Mouse (Mus musculus) hindbrain, embryonic 13.5 days (tissue): Measurements from ENCODE around the gene Klhl18. TPM values are rescaled to one million over a fixed set of nuclear protein-coding genes. Genes with fewer than 3 reads are reported as not detected.
"Not testable (repeated sequence)": the region's sequence is repeated elsewhere in the genome, so short reads cannot be mapped to it uniquely, and the experiment has no call there.

Experiments
- ATAC-seq: fragments of 200-750 bp; cut with Nextera tagmentation; 2 replicates; pipeline ENCODE4 v1.8.0; 2017; ENCODE audit warnings: moderate TSS enrichment; ENCODE audit not compliant: low FRiP score
- H3K27ac ChIP-seq: fragments of 300-500 bp; sonication (generic); 2 replicates; pipeline ENCODE4 v1.5.1; 2015; ENCODE audit warnings: inconsistent platforms, mild to moderate bottlenecking, moderate library complexity
- H3K27me3 ChIP-seq: fragments of 300-500 bp; sonication (generic); 2 replicates; pipeline ENCODE4 v1.6.1; 2015; ENCODE audit warnings: mild to moderate bottlenecking, inconsistent platforms
- H3K36me3 ChIP-seq: fragments of 300-500 bp; sonication (generic); 2 replicates; pipeline ENCODE4 v1.6.1; 2015; ENCODE audit warnings: mild to moderate bottlenecking, inconsistent platforms
- H3K4me1 ChIP-seq: fragments of 300-500 bp; sonication (generic); replicated peaks from 2 replicates; pipeline ENCODE4 v1.6.1; 2015; ENCODE audit warnings: inconsistent platforms
- H3K4me2 ChIP-seq: fragments of 300-500 bp; sonication (generic); 2 replicates; pipeline ENCODE4 v1.6.1; 2015; ENCODE audit warnings: inconsistent platforms, mild to moderate bottlenecking, moderate library complexity
- H3K4me3 ChIP-seq: fragments of 300-500 bp; sonication (generic); 2 replicates; pipeline ENCODE4 v1.5.1; 2015; ENCODE audit warnings: mild to moderate bottlenecking, inconsistent platforms
- H3K9ac ChIP-seq: fragments of 300-500 bp; sonication (generic); 2 replicates; pipeline ENCODE4 v1.6.1; 2015; ENCODE audit warnings: mild to moderate bottlenecking, inconsistent platforms
- H3K9me3 ChIP-seq: fragments of 300-500 bp; sonication (generic); 2 replicates; pipeline ENCODE4 v1.6.1; 2016; ENCODE audit warnings: inconsistent platforms
- WGBS: fragments of 180-500 bp; shearing (Covaris S2); methylation state at CpG from one replicate; pipeline ENCODE4 v1.1.7; 2015; 5-methylcytosine and 5-hydroxymethylcytosine counted together
- polyA plus RNA-seq: library from polyadenylated mRNA; unstranded; fragments of >200 nt; fragmentation: Nextera tagmentation; extraction: Ambion mirVana; gene quantifications from 2 replicates; pipeline ENCODE4 v1.2.1, GENCODE M21; 2015

Klhl18 gene
- polyA plus RNA-seq, 1 experiment from 2014 or later, result 17.1 TPM

DNA sequence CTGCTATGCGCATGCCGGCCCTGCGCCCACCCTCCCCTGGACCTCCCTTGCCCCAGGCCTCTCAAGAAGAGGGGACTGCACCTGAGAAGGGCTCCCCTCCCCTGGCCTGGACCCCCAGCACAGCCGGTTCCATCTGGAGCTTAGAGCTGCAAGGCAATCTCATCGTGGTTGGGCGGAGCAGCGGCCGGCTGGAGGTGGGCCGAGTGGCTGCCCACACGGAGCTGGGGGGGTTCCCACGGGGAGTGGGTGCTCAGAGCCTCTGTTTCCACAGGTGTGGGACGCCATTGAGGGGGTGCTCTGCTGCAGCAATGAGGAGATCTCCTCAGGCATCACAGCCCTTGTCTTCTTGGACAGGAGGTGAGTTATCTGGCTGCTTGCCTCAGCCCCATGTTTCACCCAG is 95.2 kb downstream of the Klhl18 start:
- H3K4me3 ChIP-seq, result no peak overlapping the region
- WGBS, result 90% methylated on average over 12 of the region's 12 CpGs
- ATAC-seq, result 0 out of 2 replicates have a peak, but pooled peaks have one; percentile 9
- no peaks in the 10 kb centered on the region for H3K4me1 ChIP-seq
- no peaks in the 10 kb centered on the region for H3K9me3 ChIP-seq
- no peaks in the 10 kb centered on the region for H3K27me3 ChIP-seq
- peaks cover 97% of the 10 kb centered on the region for H3K36me3 ChIP-seq
- no peak overlapping the region for H3K4me2 ChIP-seq
- no peak overlapping the region for H3K9ac ChIP-seq
- no peak overlapping the region for H3K27ac ChIP-seq

DNA sequence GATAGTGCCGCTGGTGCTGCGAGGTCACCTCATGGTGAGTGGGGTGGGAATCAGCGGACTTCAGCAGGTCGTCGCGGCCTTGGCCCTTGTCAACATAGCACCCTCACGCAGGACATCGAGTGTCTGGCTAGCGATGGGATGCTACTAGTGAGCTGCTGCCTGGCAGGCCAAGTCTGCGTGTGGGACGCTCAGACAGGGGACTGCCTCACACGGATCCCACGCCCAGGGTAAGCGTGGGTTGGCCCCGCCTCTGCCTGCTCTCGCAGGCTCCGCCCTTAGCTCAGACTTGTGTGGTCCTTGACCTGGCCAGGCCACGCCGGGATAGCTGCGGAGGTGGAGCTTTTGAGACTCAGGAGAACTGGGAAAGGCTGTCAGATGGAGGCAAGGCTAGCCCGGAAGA is 95.8 kb downstream of the Klhl18 start:
- ATAC-seq, result 0 out of 2 replicates have a peak, but pooled peaks have one; percentile 41
- WGBS, result 49% methylated on average over 21 of the region's 21 CpGs
- Histone ChIP-seq H3K4me2 (no peak overlapping the region), H3K4me1 (no peaks in the 10 kb centered on the region), H3K4me3 (no peak overlapping the region), H3K9me3 (no peaks in the 10 kb centered on the region), H3K36me3 (peaks cover 97% of the 10 kb centered on the region), H3K27me3 (no peaks in the 10 kb centered on the region), H3K9ac (no peak overlapping the region), H3K27ac (no peak overlapping the region)

- H3K9me3 ChIP-seq, result no peaks in the 10 kb centered on the region
- H3K4me3 ChIP-seq, result no peak overlapping the region
- ATAC-seq, result no peak
- H3K36me3 ChIP-seq, result peaks cover 92% of the 10 kb centered on the region
- H3K4me1 ChIP-seq, result no peaks in the 10 kb centered on the region
- H3K9ac ChIP-seq, result no peak overlapping the region
- H3K27ac ChIP-seq, result no peak overlapping the region
- 95% methylated on average over 8 of the region's 8 CpGs for WGBS
- H3K27me3 ChIP-seq, result no peaks in the 10 kb centered on the region
- no peak overlapping the region for H3K4me2 ChIP-seq
Measured at GRCm38 (mm10) chr9:110379361-110379760, 97.1 kb downstream of the Klhl18 start.

GRCm38 (mm10) chr9:110377655-110378054 is 98.8 kb downstream of the Klhl18 start:
- not testable (repeated sequence) for H3K4me1 ChIP-seq, H3K4me2 ChIP-seq, H3K9ac ChIP-seq, H3K4me3 ChIP-seq, H3K9me3 ChIP-seq, H3K27me3 ChIP-seq, ATAC-seq, H3K27ac ChIP-seq
- H3K36me3 ChIP-seq, result peaks cover 92% of the 10 kb centered on the region
- 92% methylated on average over 15 of the region's 15 CpGs for WGBS

Other genes starting within 250 kb of the Klhl18 start
- 71.6 and 72.6 TPM in 2 replicates for gene Cspg5, start 232.9 kb downstream of the Klhl18 start, polyA plus RNA-seq
- gene Elp6, start 171.5 kb downstream of the Klhl18 start, polyA plus RNA-seq, result 44.6 and 48.7 TPM in 2 replicates
- 45.3 and 46.2 TPM in 2 replicates for gene Scap, start 143.4 kb downstream of the Klhl18 start, polyA plus RNA-seq
- 23.4 and 25.2 TPM in 2 replicates for gene Ptpn23, start 68.5 kb downstream of the Klhl18 start, polyA plus RNA-seq
- gene Ngp, start 56.9 kb downstream of the Klhl18 start, polyA plus RNA-seq, result 1.4 and 2.8 TPM in 2 replicates
- 3.0 and 6.2 TPM in 2 replicates for gene Kif9, start 264 bp upstream of the Klhl18 start, polyA plus RNA-seq
- gene Setd2, start 55.9 kb upstream of the Klhl18 start, polyA plus RNA-seq, result 37.9 and 40.3 TPM in 2 replicates
- 34.9 and 38.0 TPM in 2 replicates for gene Nradd, start 147.8 kb upstream of the Klhl18 start, polyA plus RNA-seq
- 2.4 TPM in 2 replicates for gene Nbeal2, start 177.5 kb upstream of the Klhl18 start, polyA plus RNA-seq
- 122 TPM in 2 replicates for gene Ccdc12, start 179.8 kb upstream of the Klhl18 start, polyA plus RNA-seq